Mouse (Mus musculus) thymus, adult 18-20 months (tissue): Measurements from ENCODE around the gene Sdr39u1.
A peak's percentile ranks its signal among the peaks of the same experiment; 100 is the strongest.

Source experiments
- DNase-seq, 2 experiments: peaks; one replicate each; pipeline ENCODE4 v3.0.0; 2022; ENCODE audit warnings: mixed read lengths in 2 of 2

The Sdr39u1 gene

DNA sequence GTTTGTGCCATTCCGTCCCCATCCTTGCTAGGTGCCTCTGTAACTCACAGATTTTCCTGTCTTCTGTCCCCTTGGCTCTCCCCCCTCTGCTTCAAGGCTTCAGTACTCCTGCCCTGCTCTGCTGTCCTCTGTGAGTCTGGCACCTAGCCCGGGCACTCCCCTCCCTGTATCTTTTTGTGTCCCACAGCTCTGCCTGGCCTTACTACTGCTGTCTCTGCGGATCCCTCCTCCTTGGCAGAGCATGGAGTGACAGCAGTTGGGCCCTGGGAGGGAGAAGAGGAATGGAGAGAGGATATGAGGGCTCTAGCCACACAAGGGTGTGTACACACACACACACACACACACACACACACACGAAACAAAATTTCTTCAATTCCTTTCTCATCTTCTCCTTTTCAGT lies 15.9 kb downstream of the Sdr39u1 start, which contains the start of gene Cbln3:
Cbln3 (minus strand) TSS at position 227 of the 400 bp plus-strand sequence.
- DNase-seq, result no peak

DNA sequence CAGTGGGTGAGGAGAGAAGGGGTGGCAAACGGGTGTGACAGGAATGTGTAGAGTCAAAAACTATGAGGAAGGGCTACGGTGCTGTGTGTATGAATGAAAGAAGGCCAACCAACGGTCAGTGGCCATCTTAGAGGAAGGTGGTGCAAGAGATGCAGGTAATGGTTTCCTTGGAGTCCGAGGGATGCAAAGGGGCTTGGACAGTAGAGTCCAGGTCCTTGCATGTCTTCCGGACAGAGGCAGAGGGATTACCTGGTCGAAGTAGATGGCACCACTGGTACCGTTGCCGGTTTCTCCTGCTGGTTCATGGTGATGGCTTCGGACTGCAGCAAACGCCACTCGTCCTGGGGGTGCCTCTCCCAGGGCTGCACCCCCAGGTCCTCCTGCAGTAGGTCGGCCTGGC lies 16.4 kb downstream of the Sdr39u1 start:
- no peak for DNase-seq

DNA sequence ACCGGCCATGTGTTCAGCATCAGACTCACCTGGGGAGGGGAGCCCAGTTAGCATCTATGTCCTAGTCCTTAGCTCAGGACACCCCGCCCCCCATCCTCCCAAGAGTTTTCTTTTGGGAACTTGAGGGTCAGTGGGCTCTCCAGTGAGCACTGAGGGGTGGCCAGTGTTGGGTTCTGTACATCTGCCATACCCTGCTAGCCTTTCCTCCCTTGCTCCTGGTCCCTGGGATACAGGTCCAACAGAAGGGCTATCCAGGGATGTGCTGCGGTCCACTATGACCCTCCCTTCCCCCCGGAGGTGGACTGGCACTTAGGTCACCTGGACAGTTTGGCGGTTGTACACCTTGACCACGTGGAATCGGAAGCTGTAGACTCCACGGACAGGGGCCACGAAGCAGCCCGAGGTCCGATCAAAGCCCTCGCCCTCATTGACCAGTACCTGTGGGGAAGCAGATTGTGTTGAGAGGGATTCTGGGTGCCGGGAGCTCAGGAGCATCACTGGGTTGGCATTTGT lies 16.9 kb downstream of the Sdr39u1 start:
- DNase-seq, result no peak

DNA sequence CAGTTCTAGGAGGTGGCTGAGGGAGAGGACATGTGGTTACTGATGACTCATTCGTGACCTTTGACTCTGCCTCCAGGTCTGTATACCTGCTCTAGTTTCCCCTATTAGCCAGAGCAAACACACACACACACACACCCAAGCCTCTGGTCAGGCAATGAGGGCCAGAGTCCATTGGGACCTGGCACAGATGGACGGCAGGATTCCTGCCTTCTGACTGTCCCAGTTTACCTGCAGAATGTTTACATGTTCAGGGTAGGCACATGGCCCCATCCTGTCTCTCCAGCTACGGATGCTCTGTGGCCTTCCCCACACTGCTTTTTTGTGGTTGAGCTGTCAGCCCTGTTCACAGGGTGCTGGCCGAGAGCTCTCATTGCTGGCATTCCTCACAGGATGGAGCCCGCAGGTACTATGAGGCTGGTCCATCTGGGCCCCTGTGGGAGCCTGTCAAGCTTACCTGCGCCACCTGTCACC lies 17.9 kb downstream of the Sdr39u1 start:
- DNase-seq, result no peak

DNA sequence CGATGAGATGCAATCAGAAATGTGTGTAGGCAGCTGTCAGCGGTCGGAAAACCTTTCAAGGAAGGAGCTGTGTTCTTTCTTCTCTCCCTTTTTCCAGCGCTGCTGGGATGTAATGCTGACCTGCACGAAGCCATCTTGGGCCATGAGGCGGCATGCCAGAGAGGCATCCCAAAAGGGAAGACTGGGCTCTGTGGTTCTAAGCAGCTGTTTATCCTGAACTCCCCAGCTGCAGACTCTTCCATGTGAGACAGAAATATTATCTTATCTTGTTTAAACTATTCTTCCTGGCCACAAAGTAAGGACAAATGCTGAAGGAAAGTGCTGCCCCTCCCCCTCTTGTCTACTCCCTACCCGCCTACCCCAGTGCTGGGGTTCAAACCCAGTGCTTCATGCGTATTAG lies 19.1 kb downstream of the Sdr39u1 start:
- no peak for DNase-seq

DNA sequence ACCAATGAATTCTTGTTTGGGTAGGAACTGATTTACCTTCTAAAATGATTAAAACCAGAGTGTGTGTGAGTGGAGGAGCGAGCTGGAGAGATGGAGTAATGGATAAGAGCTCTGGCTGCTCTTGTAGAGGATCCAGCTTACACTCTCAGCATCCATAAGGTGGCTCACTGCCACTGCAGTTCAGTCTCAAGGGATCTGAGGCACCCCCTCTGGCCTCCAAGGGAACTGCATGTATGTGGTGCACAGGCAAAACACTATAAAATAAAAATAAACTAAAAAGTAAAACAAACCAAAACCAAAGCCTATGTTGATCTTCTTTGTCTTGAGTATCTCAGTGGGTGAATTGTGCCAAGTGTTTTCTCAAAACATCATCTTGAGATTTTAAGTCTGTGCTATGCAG lies 20.5 kb downstream of the Sdr39u1 start:
- DNase-seq, result no peak

DNA sequence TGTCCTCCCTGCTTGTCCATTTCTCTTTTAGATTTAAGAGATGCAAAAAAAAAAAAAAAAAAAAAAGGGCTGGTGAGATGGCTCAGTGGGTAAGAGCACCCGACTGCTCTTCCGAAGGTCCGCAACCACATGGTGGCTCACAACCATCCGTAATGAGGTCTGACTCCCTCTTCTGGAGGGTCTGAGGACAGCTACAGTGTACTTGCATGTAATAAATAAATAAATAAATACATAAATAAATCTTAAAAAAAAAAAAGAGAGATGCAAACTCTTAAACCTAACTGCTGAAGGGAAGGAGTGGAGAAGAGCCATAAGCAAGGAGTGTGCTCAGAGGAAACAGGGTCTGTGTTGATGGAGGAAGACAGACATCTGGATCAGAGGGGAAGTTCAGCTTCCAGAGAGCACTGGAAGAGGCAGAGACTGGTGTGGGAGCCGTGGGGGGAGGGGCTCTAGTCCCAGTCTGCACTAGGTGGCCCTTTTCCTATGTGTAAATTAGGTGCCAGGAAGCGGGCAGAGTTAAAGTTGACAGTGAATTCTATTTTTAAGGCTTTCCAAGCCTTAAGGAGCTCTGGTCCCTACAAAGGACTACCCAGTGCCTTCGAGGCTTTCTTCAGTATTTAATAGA lies 21.7 kb downstream of the Sdr39u1 start:
- no peak for DNase-seq

DNA sequence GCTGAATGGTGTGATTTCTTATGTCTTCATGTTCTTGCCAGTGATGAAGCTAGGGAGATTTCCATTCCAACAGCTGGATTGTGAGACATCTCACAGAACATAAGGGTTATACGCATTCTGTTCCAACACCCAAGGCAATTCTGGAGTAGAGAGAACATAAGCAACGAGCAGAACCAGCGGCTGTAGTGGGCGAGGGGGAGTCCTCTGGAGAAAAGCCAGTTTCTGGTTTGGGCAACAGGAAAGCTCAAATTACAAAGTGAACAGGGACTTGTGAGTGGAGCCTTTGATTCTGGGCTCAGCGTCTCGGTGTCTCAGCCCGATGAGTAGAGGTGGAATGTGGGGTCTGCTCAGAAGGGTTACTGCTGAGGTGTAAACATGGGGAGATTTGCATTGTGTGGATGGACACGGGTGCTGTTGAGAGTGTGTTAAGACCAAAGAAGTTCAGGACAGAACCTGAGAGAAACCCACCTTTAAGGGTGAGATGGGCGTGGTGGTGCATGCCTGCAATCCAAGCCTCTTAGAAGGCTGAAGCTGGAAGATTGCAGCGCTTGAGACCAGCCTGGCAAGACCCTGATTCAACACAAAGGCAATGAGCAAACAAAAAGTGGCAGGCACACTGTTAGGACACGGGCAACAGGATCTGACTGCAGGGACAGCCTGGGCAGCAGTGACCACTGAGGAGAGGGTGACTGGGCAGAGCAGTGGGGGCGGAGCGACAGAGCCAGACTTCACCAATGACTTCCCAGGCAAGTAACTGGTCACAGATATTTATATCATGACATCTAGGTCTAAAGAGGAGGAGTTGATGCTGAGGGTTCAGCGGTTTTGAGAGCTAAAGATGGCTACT lies 22.4 kb downstream of the Sdr39u1 start:
- no peak for DNase-seq

DNA sequence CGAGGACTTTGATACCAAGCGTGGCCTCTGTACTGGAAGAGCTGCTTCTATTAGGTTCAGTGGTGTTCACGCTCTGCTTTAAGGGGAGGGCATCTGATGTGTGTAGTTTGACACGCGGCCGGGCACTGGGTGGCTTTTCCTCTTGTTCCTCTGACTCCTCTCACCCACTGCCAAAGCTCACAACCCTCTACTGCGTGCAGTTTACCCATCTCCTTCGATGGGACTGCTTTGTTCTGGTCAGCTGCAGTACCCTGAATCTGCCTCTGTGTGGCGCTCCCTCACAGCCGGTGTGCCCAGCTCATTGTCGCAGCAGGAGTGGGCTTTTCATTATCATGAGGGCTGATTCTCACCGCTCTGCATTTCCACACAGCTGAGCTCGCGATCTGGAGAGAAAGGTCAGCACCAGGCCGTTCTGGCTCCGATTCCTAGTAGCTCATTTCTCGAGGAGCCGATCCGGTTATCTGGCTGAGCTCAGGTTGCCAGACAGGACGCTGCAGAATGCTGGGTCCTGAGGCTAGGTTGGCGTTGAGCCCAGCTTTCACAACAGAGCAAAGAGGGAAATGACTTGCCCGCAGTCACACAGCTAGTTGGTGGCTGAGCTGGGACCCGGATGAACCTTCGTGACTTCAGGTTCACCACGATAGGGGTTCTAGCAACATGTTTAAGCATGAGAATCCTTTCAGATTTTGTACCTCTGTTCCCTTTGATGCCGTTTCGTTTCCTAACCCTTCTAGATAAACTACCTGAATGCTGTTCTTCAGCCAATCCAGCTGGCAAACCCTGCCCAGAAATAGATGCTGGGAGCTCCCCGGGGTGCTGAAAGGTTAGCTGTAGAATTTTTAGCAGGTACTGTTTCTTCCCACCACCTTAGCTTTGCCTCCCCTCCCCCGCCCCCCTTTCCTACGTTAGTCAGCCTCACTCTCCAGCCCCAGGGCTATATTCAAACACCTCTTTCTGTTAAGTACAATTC lies 26.1 kb downstream of the Sdr39u1 start:
- peak; percentile 47 to 48 for DNase-seq

DNA sequence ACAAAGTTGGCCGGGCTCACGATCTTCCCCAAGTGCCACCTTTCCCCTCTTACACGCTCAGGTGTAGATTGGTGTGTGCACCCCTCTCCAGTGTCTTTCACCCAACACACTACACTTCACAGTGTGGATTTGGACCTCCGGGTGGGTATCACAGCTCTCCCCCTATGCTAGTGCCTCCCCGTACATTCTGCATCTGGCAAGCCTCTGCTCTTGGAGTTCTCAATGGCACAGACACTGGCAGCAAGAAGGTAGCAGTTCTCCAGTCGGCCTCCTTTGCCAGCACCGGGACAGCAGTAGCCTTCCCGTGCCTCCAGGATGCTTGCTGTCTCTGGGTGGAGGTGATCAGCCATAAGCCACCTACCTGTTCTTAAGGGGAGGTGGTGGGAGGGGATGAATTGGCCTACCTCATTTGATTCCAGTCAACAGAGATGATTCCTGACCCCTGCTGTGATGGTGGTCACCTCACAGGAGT lies 26.8 kb downstream of the Sdr39u1 start:
- DNase-seq, result no peak

DNA sequence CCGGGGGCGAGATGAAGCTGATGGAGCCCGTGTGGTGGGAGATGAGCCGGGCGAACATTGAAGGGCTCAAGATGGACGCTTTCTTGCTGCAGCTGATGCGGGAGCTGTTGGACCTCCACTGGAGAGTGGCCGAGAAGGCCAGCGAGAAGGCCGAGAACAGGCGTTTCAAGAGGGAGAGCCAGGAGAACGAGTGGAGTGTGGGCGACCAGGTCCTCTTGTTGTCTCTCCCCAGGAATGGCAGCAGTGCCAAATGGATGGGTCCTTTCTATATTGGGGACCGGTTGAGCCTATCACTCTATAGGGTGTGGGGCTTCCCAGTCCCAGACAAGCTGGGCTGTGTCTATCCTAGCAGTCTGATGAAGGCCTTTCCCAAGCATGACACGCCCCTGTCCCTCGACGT lies 27.5 kb downstream of the Sdr39u1 start:
- DNase-seq, result no peak

DNA sequence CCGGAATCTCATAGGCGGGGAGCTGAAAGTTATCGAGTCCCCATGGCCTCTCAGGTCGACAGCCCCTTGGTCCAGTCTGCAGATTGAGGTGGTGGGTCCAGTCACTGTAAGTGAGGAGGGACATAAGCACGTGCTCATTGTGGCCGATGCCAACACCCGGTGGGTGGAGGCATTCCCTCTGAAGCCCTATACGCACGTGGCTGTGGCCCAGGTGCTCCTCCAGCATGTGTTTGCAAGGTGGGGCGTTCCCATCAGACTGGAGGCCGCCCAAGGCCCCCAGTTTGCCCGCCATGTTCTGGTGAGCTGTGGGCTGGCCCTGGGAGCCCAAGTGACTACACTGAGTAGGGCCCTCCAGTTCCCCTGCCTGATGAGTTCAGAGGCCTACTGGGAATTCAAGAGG lies 28.1 kb downstream of the Sdr39u1 start:
- no peak for DNase-seq

DNA sequence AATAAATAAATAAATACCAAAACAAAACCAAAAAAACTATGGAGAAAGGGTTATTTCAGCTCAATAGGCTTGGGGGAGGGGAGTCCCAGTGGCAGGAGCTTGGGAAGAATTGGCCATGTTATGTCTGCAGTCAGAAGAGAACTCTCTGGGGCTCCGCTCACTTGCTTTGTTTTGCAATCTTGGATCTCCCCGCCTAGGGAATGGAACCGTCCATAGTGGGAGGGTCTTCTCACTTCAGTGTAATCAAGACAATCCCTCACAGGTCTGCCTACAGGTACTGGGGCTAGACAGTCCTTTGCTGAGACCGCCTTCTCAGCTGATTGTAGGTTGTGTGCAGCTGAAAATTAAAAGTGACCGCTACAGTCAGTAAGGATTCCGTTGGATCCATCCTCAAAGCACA lies 30.6 kb downstream of the Sdr39u1 start:
- DNase-seq, result no peak

DNA sequence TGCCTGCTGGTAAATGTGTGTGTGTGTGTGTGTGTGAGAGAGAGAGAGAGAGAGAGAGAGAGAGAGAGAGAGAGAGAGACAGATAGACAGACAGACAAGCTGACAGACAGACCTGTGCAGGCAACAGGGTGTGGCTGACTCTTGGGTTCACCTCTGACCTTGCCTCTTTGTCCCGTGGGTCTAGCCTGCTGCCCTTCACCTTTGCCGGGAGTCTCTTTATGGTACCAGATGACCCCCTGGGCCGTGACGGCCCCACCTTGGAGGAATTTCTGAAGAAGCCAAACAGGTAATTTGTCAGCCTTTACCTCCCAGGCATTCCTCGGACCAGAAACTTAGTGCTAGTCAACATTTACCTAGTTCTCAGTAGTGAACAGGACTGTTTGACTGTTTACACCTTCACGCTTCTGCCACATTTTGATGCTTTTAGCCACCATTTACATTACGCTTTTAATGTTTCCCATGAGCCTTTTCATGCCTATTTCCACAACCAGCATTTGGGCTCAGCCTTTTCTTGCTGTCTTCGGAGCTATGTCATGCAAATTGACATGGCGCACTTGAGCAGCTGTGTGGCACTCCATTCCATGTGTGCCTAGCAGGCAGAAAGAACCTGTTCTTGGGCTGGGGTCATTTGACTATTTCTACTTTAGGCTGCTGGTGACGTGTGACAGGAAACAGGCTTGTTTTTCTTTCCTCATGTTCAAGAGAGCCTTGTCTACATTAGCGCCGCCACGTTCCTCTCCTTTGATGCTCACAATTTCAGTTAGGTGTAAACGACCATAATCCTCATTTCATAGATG lies 31.7 kb downstream of the Sdr39u1 start:
- no peak for DNase-seq

DNA sequence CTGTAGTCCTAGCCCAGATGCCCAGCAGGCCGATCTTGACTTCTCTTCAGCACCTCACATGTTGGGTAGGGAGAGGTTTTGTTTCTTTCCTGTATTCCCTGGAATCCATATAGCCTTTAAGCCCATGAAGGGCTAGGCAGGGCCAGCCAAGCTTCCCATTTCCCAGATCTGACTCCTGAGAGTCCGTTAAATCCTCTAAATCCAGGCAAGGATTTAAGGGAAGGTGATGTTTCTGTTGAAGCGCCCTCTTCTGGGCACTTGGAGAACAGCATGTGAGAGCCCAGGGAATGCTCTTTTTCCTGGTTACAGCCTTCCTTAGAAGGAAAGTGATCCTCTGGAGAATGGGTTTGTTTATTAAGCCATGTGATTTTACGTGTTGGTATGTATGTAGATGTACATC lies 33.1 kb downstream of the Sdr39u1 start:
- DNase-seq, result no peak

DNA sequence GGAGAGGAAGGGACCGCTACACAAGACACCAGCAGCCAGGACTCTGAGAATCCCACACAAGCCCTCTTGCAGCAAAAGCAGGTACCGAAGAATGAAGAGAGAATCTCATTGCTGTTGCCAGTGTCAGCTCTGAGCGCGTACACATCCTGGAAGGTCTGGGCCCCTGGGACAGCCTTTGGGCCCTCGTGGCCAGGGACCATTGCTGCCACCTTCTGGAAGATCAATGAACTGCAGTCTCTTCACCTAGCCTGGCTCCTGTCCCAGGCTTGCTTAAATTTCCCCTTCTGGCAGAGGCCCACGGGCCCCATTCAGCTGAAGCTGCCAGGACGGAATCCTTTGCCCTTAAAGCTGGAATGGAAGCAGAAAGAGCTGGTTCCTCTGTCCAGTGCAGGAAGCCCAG lies 36.3 kb downstream of the Sdr39u1 start:
- DNase-seq, result no peak

DNA sequence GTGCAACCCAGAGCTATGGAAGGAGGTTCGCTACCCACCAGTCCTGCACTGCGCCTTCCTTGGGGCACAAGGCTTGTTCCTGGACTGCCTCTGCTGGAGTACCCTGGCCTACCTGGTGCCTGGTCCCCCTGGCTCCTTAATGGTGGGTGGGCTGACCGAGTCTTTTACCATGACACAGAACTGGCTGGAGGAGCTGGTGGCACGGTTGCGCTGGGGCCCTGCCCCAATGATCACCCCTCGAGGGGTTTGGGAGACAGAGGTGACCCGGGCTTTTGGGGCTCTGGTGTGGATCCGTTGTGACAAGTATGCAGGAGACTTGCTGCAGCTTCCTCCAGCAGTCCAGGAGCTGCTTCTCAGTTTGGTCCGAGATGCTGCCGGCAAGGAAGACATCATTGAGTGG lies 37.1 kb downstream of the Sdr39u1 start:
- DNase-seq, result no peak

DNA sequence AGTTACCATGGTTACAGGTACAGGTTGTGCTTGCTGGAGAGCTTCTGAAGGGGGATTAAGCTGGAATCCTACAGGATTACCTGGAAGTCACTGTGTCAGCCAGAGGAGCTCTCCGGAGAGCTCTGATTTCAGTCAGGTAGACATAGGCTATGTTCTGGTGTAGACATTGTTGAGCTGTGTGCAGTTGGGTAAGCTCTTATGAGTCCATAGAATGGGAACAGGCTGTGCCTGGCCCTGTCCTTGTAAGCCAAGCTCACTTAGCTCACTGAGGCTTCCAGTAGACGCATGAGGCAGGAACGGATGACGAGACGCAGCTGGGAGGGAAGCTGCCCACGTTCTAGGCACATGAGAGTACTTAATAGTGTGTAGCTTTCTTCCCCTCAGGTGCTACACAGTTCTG lies 37.9 kb downstream of the Sdr39u1 start:
- no peak for DNase-seq

DNA sequence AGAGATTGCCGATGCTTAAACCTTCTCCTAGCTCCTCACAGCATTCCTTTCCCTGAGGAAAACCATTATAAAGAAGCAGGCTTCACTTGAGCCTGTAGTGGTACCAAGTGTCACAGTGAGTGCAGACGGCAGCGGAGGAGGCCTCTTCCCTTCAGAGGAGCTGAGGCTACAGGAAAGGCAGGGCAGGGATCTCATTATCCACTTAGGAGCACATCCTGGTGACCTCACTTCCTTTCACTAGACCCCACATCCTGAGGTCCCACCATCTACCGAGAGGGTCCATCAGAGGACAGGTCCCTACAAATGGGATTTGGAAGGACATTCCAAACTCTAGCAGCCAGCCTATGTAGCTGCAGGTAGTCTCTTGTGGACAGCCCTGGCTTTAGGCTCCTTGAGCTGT lies 42.5 kb downstream of the Sdr39u1 start:
- DNase-seq, result no peak

DNA sequence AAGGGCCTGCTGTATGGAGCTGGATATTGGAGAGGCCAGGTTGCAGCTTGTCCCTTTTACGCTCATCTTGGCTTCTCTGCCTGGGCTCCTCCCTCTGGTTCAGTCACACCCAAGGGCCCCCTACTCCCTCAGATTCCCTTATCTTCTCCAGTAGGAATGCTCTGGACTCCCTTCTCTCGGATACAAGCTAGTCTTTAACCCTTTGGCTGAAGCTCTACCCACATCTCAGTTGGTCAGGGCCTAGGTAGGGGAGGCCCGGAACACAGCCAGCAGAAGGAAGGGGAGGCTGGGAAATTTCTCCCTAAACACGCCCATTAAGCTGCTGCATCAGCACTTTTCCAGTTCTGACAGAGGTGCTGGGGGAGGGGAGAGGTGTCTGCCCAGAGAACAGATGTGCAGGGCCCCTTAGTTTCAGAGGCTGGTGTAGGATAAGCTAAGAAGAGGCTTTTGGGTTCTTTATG lies 45.0 kb downstream of the Sdr39u1 start:
- no peak for DNase-seq

DNA sequence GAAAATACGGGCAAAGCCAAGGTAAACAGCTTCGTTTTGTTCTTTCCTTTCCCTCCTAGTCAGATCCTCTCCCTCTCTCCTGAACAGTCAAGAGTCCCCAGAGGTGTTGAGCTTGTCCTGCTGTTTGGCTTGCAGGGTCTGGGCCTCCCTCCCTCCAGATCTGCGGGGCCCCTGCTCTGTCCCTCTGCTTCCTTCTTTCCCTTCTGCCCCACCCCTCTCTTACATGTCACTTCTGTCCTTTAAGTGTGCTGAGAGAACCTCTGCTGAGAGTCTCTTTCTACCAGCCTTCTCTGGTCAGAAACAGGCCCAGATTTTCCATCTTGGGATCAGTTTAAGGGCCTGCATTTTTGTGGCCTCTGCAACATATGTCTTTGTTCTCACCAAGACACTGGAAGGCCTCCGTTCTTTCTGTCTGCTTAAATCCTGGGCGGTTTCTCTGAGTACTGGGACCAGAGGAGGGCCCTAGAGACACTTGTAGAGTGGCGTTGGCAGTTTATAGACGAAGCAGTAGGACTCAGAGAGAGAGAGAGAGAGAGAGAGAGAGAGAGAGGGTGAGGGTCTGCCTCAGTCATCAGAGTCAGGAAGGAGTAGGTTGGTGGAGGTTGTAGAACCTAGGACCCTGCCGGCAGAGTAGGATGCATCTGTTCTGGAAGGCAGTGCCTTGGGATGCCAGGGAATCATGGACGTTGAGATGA lies 45.5 kb downstream of the Sdr39u1 start:
- DNase-seq, result no peak
